Mouse (Mus musculus): ENCODE measurements at regions not wholly inside any gene's neighbourhood (a gene's known extent, or its start where the extent isn't known, plus 50 kb on each side); places are given as distances from the start of the nearest gene placed in this dataset.

- no peaks in the 10 kb centered on the region for H3K9me3 ChIP-seq (replicated peaks; ENCODE audit: control insufficient read depth, low read length)
- H3K36me3 ChIP-seq (ENCODE audit: control insufficient read depth, insufficient read depth, low read length) = no peaks in the 10 kb centered on the region
- peak; percentile 42; the same call in 1 of the 2 replicates for ATAC-seq
- DNase-seq (ENCODE audit: low spot score) = peak; percentile 39
- H3K4me1 ChIP-seq (ENCODE audit: control insufficient read depth, insufficient read depth, low read length) = peaks cover 7% of the 10 kb centered on the region; the same call in 1 of the 2 replicates
- H3K4me2 ChIP-seq (ENCODE audit: low read length) = no peak overlapping the region
- H3K27me3 ChIP-seq (replicated peaks; ENCODE audit: control insufficient read depth, insufficient read depth, low read length) = no peaks in the 10 kb centered on the region
- no peak overlapping the region for H3K27ac ChIP-seq (ENCODE audit: low read depth, low read length)
- H3K9ac ChIP-seq (ENCODE audit: low read length) = no peak overlapping the region
- no peak overlapping the region for H3K4me3 ChIP-seq (ENCODE audit: low read depth, low read length)
- 9% methylated on average over 1 of the region's 1 CpGs for WGBS
Measured at GRCm38 (mm10) chr10:92024203-92024602, 698.0 kb downstream of the Nedd1 start.

GRCm38 (mm10) chr10:92021036-92021435 lies 701.2 kb downstream of the Nedd1 start:
- ATAC-seq = no peak

GRCm38 (mm10) chr10:92009551-92009950 lies 712.7 kb downstream of the Nedd1 start:
- peaks cover 6% of the 10 kb centered on the region; the same call in 1 of the 2 replicates for H3K4me1 ChIP-seq (ENCODE audit: control insufficient read depth, insufficient read depth, low read length)
- no peaks in the 10 kb centered on the region for H3K9me3 ChIP-seq (replicated peaks; ENCODE audit: control insufficient read depth, low read length)
- no peak overlapping the region; the same call in 1 of the 2 replicates for H3K27ac ChIP-seq (ENCODE audit: low read depth, low read length)
- ATAC-seq (peak; percentile 48), DNase-seq (ENCODE audit: low spot score) (peak; percentile 74)
- no peaks in the 10 kb centered on the region for H3K27me3 ChIP-seq (replicated peaks; ENCODE audit: control insufficient read depth, insufficient read depth, low read length)
- no peak overlapping the region for H3K4me3 ChIP-seq (ENCODE audit: low read depth, low read length)
- no peak overlapping the region for H3K4me2 ChIP-seq (ENCODE audit: low read length)
- H3K9ac ChIP-seq (ENCODE audit: low read length) = no peak overlapping the region
- H3K36me3 ChIP-seq (ENCODE audit: control insufficient read depth, insufficient read depth, low read length) = no peaks in the 10 kb centered on the region
- 6% methylated on average over 10 of the region's 10 CpGs for WGBS

More at GRCm38 (mm10) chr10:92021036-92021435, 701.2 kb downstream of the Nedd1 start:
- Histone ChIP-seq H3K4me2 (ENCODE audit: low read length) (no peak overlapping the region), H3K4me1 (ENCODE audit: control insufficient read depth, insufficient read depth, low read length) (peaks cover 7% of the 10 kb centered on the region; the same call in 1 of the 2 replicates), H3K36me3 (ENCODE audit: control insufficient read depth, insufficient read depth, low read length) (no peaks in the 10 kb centered on the region), H3K9ac (ENCODE audit: low read length) (no peak overlapping the region), H3K4me3 (ENCODE audit: low read depth, low read length) (no peak overlapping the region), H3K27ac (ENCODE audit: low read depth, low read length) (no peak overlapping the region), H3K27me3 (replicated peaks; ENCODE audit: control insufficient read depth, insufficient read depth, low read length) (no peaks in the 10 kb centered on the region), H3K9me3 (replicated peaks; ENCODE audit: control insufficient read depth, low read length) (no peaks in the 10 kb centered on the region)
- 74% methylated on average over 1 of the region's 1 CpGs for WGBS
- DNase-seq (ENCODE audit: low spot score) = peak; percentile 42

- no peaks in the 10 kb centered on the region for H3K36me3 ChIP-seq (ENCODE audit: control insufficient read depth, insufficient read depth, low read length)
- DNase-seq (ENCODE audit: low spot score) (no peak), ATAC-seq (no peak)
- H3K9ac ChIP-seq (ENCODE audit: low read length) = no peak overlapping the region
- WGBS = 66% methylated on average over 2 of the region's 2 CpGs
- H3K27me3 ChIP-seq (replicated peaks; ENCODE audit: control insufficient read depth, insufficient read depth, low read length) = no peaks in the 10 kb centered on the region
- peaks cover 6% of the 10 kb centered on the region; the same call in 1 of the 2 replicates for H3K4me1 ChIP-seq (ENCODE audit: control insufficient read depth, insufficient read depth, low read length)
- no peak overlapping the region for H3K4me2 ChIP-seq (ENCODE audit: low read length)
- no peaks in the 10 kb centered on the region for H3K9me3 ChIP-seq (replicated peaks; ENCODE audit: control insufficient read depth, low read length)
- no peak overlapping the region for H3K4me3 ChIP-seq (ENCODE audit: low read depth, low read length)
- no peak overlapping the region for H3K27ac ChIP-seq (ENCODE audit: low read depth, low read length)
Measured at GRCm38 (mm10) chr10:92007891-92008290, 714.3 kb downstream of the Nedd1 start.

- Histone ChIP-seq H3K9ac (ENCODE audit: low read length) (no peak overlapping the region), H3K9me3 (replicated peaks; ENCODE audit: control insufficient read depth, low read length) (no peaks in the 10 kb centered on the region), H3K36me3 (ENCODE audit: control insufficient read depth, insufficient read depth, low read length) (no peaks in the 10 kb centered on the region), H3K4me3 (ENCODE audit: low read depth, low read length) (no peak overlapping the region), H3K27ac (ENCODE audit: low read depth, low read length) (no peak overlapping the region), H3K4me1 (ENCODE audit: control insufficient read depth, insufficient read depth, low read length) (peaks cover 6% of the 10 kb centered on the region; the same call in 1 of the 2 replicates), H3K4me2 (ENCODE audit: low read length) (no peak overlapping the region), H3K27me3 (replicated peaks; ENCODE audit: control insufficient read depth, insufficient read depth, low read length) (no peaks in the 10 kb centered on the region)
- no peak for ATAC-seq
- no peak for DNase-seq (ENCODE audit: low spot score)
- WGBS = 24% methylated on average over 3 of the region's 3 CpGs
Measured at GRCm38 (mm10) chr10:92006467-92006866, 715.8 kb downstream of the Nedd1 start.

- peak; percentile 61 for DNase-seq (ENCODE audit: low spot score)
- Histone ChIP-seq H3K9ac (ENCODE audit: low read length) (no peak overlapping the region), H3K9me3 (replicated peaks; ENCODE audit: control insufficient read depth, low read length) (no peaks in the 10 kb centered on the region), H3K4me1 (ENCODE audit: control insufficient read depth, insufficient read depth, low read length) (peaks cover 19% of the 10 kb centered on the region), H3K27me3 (replicated peaks; ENCODE audit: control insufficient read depth, insufficient read depth, low read length) (no peaks in the 10 kb centered on the region), H3K36me3 (ENCODE audit: control insufficient read depth, insufficient read depth, low read length) (no peaks in the 10 kb centered on the region), H3K4me2 (ENCODE audit: low read length) (no peak overlapping the region), H3K27ac (ENCODE audit: low read depth, low read length) (peak overlapping the region; percentile 33; the same call in 1 of the 2 replicates), H3K4me3 (ENCODE audit: low read depth, low read length) (no peak overlapping the region)
- ATAC-seq = peak; percentile 57; the same call in 1 of the 2 replicates
- 38% methylated on average over 4 of the region's 4 CpGs for WGBS
Measured at GRCm38 (mm10) chr10:91991040-91991439, 731.2 kb downstream of the Nedd1 start.

- Histone ChIP-seq H3K4me3 (ENCODE audit: low read depth, low read length) (no peak overlapping the region), H3K9me3 (replicated peaks; ENCODE audit: control insufficient read depth, low read length) (no peaks in the 10 kb centered on the region), H3K27me3 (replicated peaks; ENCODE audit: control insufficient read depth, insufficient read depth, low read length) (no peaks in the 10 kb centered on the region), H3K27ac (ENCODE audit: low read depth, low read length) (0 out of 2 replicates have a peak overlapping the region, but pooled peaks have one; percentile 0), H3K4me1 (ENCODE audit: control insufficient read depth, insufficient read depth, low read length) (peaks cover 19% of the 10 kb centered on the region), H3K4me2 (ENCODE audit: low read length) (no peak overlapping the region), H3K9ac (ENCODE audit: low read length) (no peak overlapping the region), H3K36me3 (ENCODE audit: control insufficient read depth, insufficient read depth, low read length) (no peaks in the 10 kb centered on the region)
- DNase-seq (ENCODE audit: low spot score) = peak; percentile 86
- 6% methylated on average over 8 of the region's 8 CpGs for WGBS
- peak; percentile 42; the same call in 1 of the 2 replicates for ATAC-seq
Measured at GRCm38 (mm10) chr10:91988364-91988763, 733.9 kb downstream of the Nedd1 start.

- no peak overlapping the region for H3K4me3 ChIP-seq (ENCODE audit: low read depth, low read length)
- no peaks in the 10 kb centered on the region for H3K27me3 ChIP-seq (replicated peaks; ENCODE audit: control insufficient read depth, insufficient read depth, low read length)
- 98% methylated on average over 2 of the region's 2 CpGs for WGBS
- H3K27ac ChIP-seq (ENCODE audit: low read depth, low read length) = no peak overlapping the region
- H3K9me3 ChIP-seq (replicated peaks; ENCODE audit: control insufficient read depth, low read length) = no peaks in the 10 kb centered on the region
- H3K4me1 ChIP-seq (ENCODE audit: control insufficient read depth, insufficient read depth, low read length) = no peaks in the 10 kb centered on the region
- H3K9ac ChIP-seq (ENCODE audit: low read length) = no peak overlapping the region
- DNase-seq (ENCODE audit: low spot score) (no peak), ATAC-seq (no peak)
- H3K36me3 ChIP-seq (ENCODE audit: control insufficient read depth, insufficient read depth, low read length) = no peaks in the 10 kb centered on the region
- no peak overlapping the region for H3K4me2 ChIP-seq (ENCODE audit: low read length)
Measured at GRCm38 (mm10) chr10:91979841-91980240, 742.4 kb downstream of the Nedd1 start.

- Histone ChIP-seq H3K27ac (ENCODE audit: low read depth, low read length) (no peak overlapping the region), H3K9me3 (replicated peaks; ENCODE audit: control insufficient read depth, low read length) (no peaks in the 10 kb centered on the region), H3K36me3 (ENCODE audit: control insufficient read depth, insufficient read depth, low read length) (no peaks in the 10 kb centered on the region), H3K27me3 (replicated peaks; ENCODE audit: control insufficient read depth, insufficient read depth, low read length) (no peaks in the 10 kb centered on the region), H3K4me1 (ENCODE audit: control insufficient read depth, insufficient read depth, low read length) (no peaks in the 10 kb centered on the region; the same call in 1 of the 2 replicates), H3K4me2 (ENCODE audit: low read length) (no peak overlapping the region), H3K4me3 (ENCODE audit: low read depth, low read length) (no peak overlapping the region), H3K9ac (ENCODE audit: low read length) (no peak overlapping the region)
- 71% methylated on average over 2 of the region's 2 CpGs for WGBS
- DNase-seq (ENCODE audit: low spot score) (no peak), ATAC-seq (no peak)
Measured at GRCm38 (mm10) chr10:91971951-91972350, 750.3 kb downstream of the Nedd1 start.
